Mouse (Mus musculus) embryonic facial prominence, embryonic 11.5 days (tissue): ENCODE data around the gene Kndc1. TPM values are rescaled to one million over a fixed set of nuclear protein-coding genes. Genes with fewer than 3 reads are reported as not detected.

Source experiments
- ATAC-seq: fragments of 200-750 bp; cut with Nextera tagmentation; replicated peaks from 2 replicates; pipeline ENCODE4 v1.8.0; 2017; ENCODE audit warnings: low read depth; ENCODE audit not compliant: insufficient number of reproducible peaks, low FRiP score, low TSS enrichment
- DNase-seq: peaks from one replicate; pipeline ENCODE4 v3.0.0-alpha.2; 2015; ENCODE audit warnings: low spot score
- H3K27ac ChIP-seq: fragments of 300-500 bp; sonication (generic); replicated peaks from 2 replicates; pipeline ENCODE4 v1.5.1; 2014; ENCODE audit warnings: mild to moderate bottlenecking, low read depth, low read length, control low read depth
- H3K27me3 ChIP-seq: fragments of 300-500 bp; sonication (generic); 2 replicates; pipeline ENCODE4 v1.6.1; 2014; ENCODE audit warnings: mild to moderate bottlenecking, low read length, moderate library complexity, mixed read lengths; ENCODE audit not compliant: control insufficient read depth, insufficient read depth
- H3K36me3 ChIP-seq: fragments of 300-500 bp; sonication (generic); replicated peaks from 2 replicates; pipeline ENCODE4 v1.6.1; 2014; ENCODE audit warnings: low read depth, mild to moderate bottlenecking, low read length, moderate library complexity, mixed read lengths; ENCODE audit not compliant: control insufficient read depth, insufficient read depth
- H3K4me1 ChIP-seq: fragments of 300-500 bp; sonication (generic); 2 replicates; pipeline ENCODE4 v1.6.1; 2014; ENCODE audit warnings: low read length, mixed read lengths; ENCODE audit not compliant: control insufficient read depth, insufficient read depth
- H3K4me2 ChIP-seq: fragments of 300-500 bp; sonication (generic); 2 replicates; pipeline ENCODE4 v1.6.1; 2014; ENCODE audit warnings: low read depth, mild to moderate bottlenecking, control low read depth, low read length, moderate library complexity
- H3K4me3 ChIP-seq: fragments of 300-500 bp; sonication (generic); 2 replicates; pipeline ENCODE4 v1.5.1; 2014; ENCODE audit warnings: low read depth, low read length, control low read depth
- H3K9ac ChIP-seq: fragments of 300-500 bp; sonication (generic); replicated peaks from 2 replicates; pipeline ENCODE4 v1.6.1; 2014; ENCODE audit warnings: mild to moderate bottlenecking, control low read depth, low read length
- H3K9me3 ChIP-seq: fragments of 300-500 bp; sonication (generic); replicated peaks from 2 replicates; pipeline ENCODE4 v1.6.1; 2016; ENCODE audit warnings: mild to moderate bottlenecking, low read length, inconsistent platforms, mixed read lengths; ENCODE audit not compliant: control insufficient read depth
- WGBS: fragments of 180-500 bp; shearing (Covaris S2); extraction: QIAGEN DNeasy Blood & Tissue Kit; methylation state at CpG from one replicate; pipeline ENCODE4 v1.1.7; 2014; 5-methylcytosine and 5-hydroxymethylcytosine counted together
- polyA plus RNA-seq: library from polyadenylated mRNA; unstranded; fragments of >200 nt; fragmentation: Nextera tagmentation; extraction: Ambion mirVana; gene quantifications from 2 replicates; pipeline ENCODE4 v1.2.1, GENCODE M21; 2014

The Kndc1 gene
- polyA plus RNA-seq, 1 experiment from 2014 or later, result 0.21 TPM

GRCm38 (mm10) chr7:139945516-139945915 lies 51.0 kb downstream of the Kndc1 start:
- 10% methylated on average over 5 of the region's 5 CpGs for WGBS
- no peaks in the 10 kb centered on the region for H3K4me1 ChIP-seq
- no peaks in the 10 kb centered on the region for H3K36me3 ChIP-seq
- peaks cover 36% of the 10 kb centered on the region for H3K27me3 ChIP-seq
- ATAC-seq, result no peak
- no peak overlapping the region for H3K4me2 ChIP-seq
- no peak overlapping the region for H3K4me3 ChIP-seq
- no peak overlapping the region for H3K9ac ChIP-seq
- DNase-seq, result no peak
- H3K27ac ChIP-seq, result no peak overlapping the region
- H3K9me3 ChIP-seq, result no peaks in the 10 kb centered on the region

GRCm38 (mm10) chr7:139946032-139946431 lies 51.5 kb downstream of the Kndc1 start:
- H3K36me3 ChIP-seq, result no peaks in the 10 kb centered on the region
- DNase-seq (no peak), ATAC-seq (no peak)
- 31% methylated on average over 5 of the region's 5 CpGs for WGBS
- H3K27me3 ChIP-seq, result peaks cover 36% of the 10 kb centered on the region
- H3K4me3 ChIP-seq, result no peak overlapping the region
- no peaks in the 10 kb centered on the region for H3K4me1 ChIP-seq
- H3K4me2 ChIP-seq, result no peak overlapping the region
- no peak overlapping the region for H3K9ac ChIP-seq
- H3K27ac ChIP-seq, result no peak overlapping the region
- H3K9me3 ChIP-seq, result no peaks in the 10 kb centered on the region

GRCm38 (mm10) chr7:139949893-139950282 lies 55.4 kb downstream of the Kndc1 start:
- Histone ChIP-seq H3K27me3 (peaks cover 20% of the 10 kb centered on the region), H3K9me3 (no peaks in the 10 kb centered on the region), H3K36me3 (no peaks in the 10 kb centered on the region), H3K9ac (peak overlapping the region; percentile 43), H3K27ac (no peak overlapping the region), H3K4me3 (peak overlapping the region; percentile 53), H3K4me1 (no peaks in the 10 kb centered on the region), H3K4me2 (peak overlapping the region; percentile 85)
- under 1% methylated on average over 15 of the region's 15 CpGs for WGBS
- DNase-seq (peak; percentile 84), ATAC-seq (peak; percentile 68)

- under 1% methylated on average over 33 of the region's 33 CpGs for WGBS
- Histone ChIP-seq H3K9ac (peak overlapping the region; percentile 43), H3K9me3 (no peaks in the 10 kb centered on the region), H3K4me1 (no peaks in the 10 kb centered on the region), H3K27ac (no peak overlapping the region), H3K4me3 (peak overlapping the region; percentile 53), H3K27me3 (peaks cover 15% of the 10 kb centered on the region), H3K4me2 (peak overlapping the region; percentile 85), H3K36me3 (no peaks in the 10 kb centered on the region)
- peak; percentile 65 for DNase-seq
- ATAC-seq, result peak; percentile 77
Observed at GRCm38 (mm10) chr7:139950283-139950971, 55.9 kb downstream of the Kndc1 start.

GRCm38 (mm10) chr7:139951079-139951478 lies 56.6 kb downstream of the Kndc1 start:
- peaks cover 9% of the 10 kb centered on the region for H3K27me3 ChIP-seq
- WGBS, result 6% methylated on average over 15 of the region's 16 CpGs

GRCm38 (mm10) chr7:139951991-139952633 lies 57.6 kb downstream of the Kndc1 start:
- no peak for ATAC-seq
- no peak for DNase-seq
- no peak overlapping the region for H3K4me2 ChIP-seq
- H3K4me3 ChIP-seq, result no peak overlapping the region
- no peaks in the 10 kb centered on the region for H3K36me3 ChIP-seq
- H3K27me3 ChIP-seq, result peaks cover 2% of the 10 kb centered on the region; the same call in 1 of the 2 replicates
- H3K4me1 ChIP-seq, result no peaks in the 10 kb centered on the region
- H3K9ac ChIP-seq, result no peak overlapping the region
- H3K27ac ChIP-seq, result no peak overlapping the region
- 60% methylated on average over 6 of the region's 6 CpGs for WGBS
- H3K9me3 ChIP-seq, result no peaks in the 10 kb centered on the region

More at GRCm38 (mm10) chr7:139951079-139951478, 56.6 kb downstream of the Kndc1 start:
- Histone ChIP-seq H3K4me3 (peak overlapping the region; percentile 53), H3K4me2 (peak overlapping the region; percentile 85), H3K36me3 (no peaks in the 10 kb centered on the region), H3K4me1 (no peaks in the 10 kb centered on the region), H3K9me3 (no peaks in the 10 kb centered on the region), H3K27ac (no peak overlapping the region), H3K9ac (peak overlapping the region; percentile 43; the same call in 1 of the 2 replicates)
- peak; percentile 56 for DNase-seq
- ATAC-seq, result no peak

GRCm38 (mm10) chr7:139955505-139955904 lies 61.0 kb downstream of the Kndc1 start:
- Histone ChIP-seq H3K27ac (no peak overlapping the region), H3K4me3 (no peak overlapping the region), H3K27me3 (no peaks in the 10 kb centered on the region; the same call in 1 of the 2 replicates), H3K36me3 (no peaks in the 10 kb centered on the region), H3K9ac (no peak overlapping the region), H3K4me1 (no peaks in the 10 kb centered on the region), H3K9me3 (no peaks in the 10 kb centered on the region), H3K4me2 (no peak overlapping the region)
- WGBS, result 82% methylated on average over 4 of the region's 4 CpGs
- no peak for ATAC-seq
- no peak for DNase-seq

- Histone ChIP-seq H3K4me2 (no peak overlapping the region), H3K4me1 (no peaks in the 10 kb centered on the region), H3K9me3 (no peaks in the 10 kb centered on the region), H3K4me3 (no peak overlapping the region), H3K36me3 (no peaks in the 10 kb centered on the region), H3K27me3 (no peaks in the 10 kb centered on the region; the same call in 1 of the 2 replicates), H3K9ac (no peak overlapping the region), H3K27ac (no peak overlapping the region)
- WGBS, result 83% methylated on average over 3 of the region's 3 CpGs
- no peak for ATAC-seq
- DNase-seq, result no peak
Observed at GRCm38 (mm10) chr7:139956658-139957057, 62.2 kb downstream of the Kndc1 start.
